Mouse (Mus musculus) testis, adult 2 months (tissue): ENCODE results near the gene Rcl1. TPM values are rescaled to one million over a fixed set of nuclear protein-coding genes. Genes with fewer than 3 reads are reported as not detected.

Experiments
- H3K27ac ChIP-seq: fragments of 200-500 bp; 2 replicates; pipeline ENCODE4 v1.5.1; 2012; ENCODE audit warnings: low read depth, low read length; ENCODE audit not compliant: control insufficient read depth, insufficient read depth
- H3K27me3 ChIP-seq: fragments of 200-500 bp; 2 replicates; pipeline ENCODE4 v1.6.1; 2012; ENCODE audit warnings: mild to moderate bottlenecking, low read length, moderate library complexity; ENCODE audit not compliant: control insufficient read depth, insufficient read depth
- H3K36me3 ChIP-seq: fragments of 200-500 bp; 2 replicates; pipeline ENCODE4 v1.6.1; 2012; ENCODE audit warnings: mild to moderate bottlenecking, low read length; ENCODE audit not compliant: control insufficient read depth, insufficient read depth
- H3K4me1 ChIP-seq: fragments of 200-500 bp; 2 replicates; pipeline ENCODE4 v1.6.1; 2012; ENCODE audit warnings: low read length; ENCODE audit not compliant: control insufficient read depth, insufficient read depth
- H3K4me3 ChIP-seq: fragments of 200-500 bp; 2 replicates; pipeline ENCODE4 v1.5.1; 2012; ENCODE audit warnings: low read depth, mild to moderate bottlenecking, low read length, moderate library complexity, mixed read lengths; ENCODE audit not compliant: control insufficient read depth
- CTCF ChIP-seq: fragments of 200-500 bp; IDR thresholded peaks from 2 replicates; pipeline ENCODE4 v1.5.1; 2012; ENCODE audit warnings: low read depth, mild to moderate bottlenecking, inconsistent platforms, low read length, moderate library complexity; ENCODE audit not compliant: control insufficient read depth, insufficient read depth, insufficient replicate concordance
- POLR2A ChIP-seq: fragments of 200-500 bp; IDR thresholded peaks from 2 replicates; pipeline ENCODE4 v1.6.1; 2012; ENCODE audit warnings: low read depth, mild to moderate bottlenecking, inconsistent platforms, low read length, moderate library complexity; ENCODE audit not compliant: control insufficient read depth
- polyA plus RNA-seq: library from polyadenylated mRNA; depleted of rRNA; stranded (reverse); fragments of >200 nt; gene quantifications from 2 replicates; pipeline ENCODE4 v1.2.3, GENCODE M21; 2012

The Rcl1 gene
- polyA plus RNA-seq, 1 experiment, result 5.8 TPM

- TF ChIP-seq CTCF, result no peak
- no peak for TF ChIP-seq POLR2A
- Histone ChIP-seq H3K27ac (no peak overlapping the region), H3K36me3 (no peaks in the 10 kb centered on the region), H3K4me1 (no peaks in the 10 kb centered on the region), H3K4me3 (no peak overlapping the region), H3K27me3 (no peaks in the 10 kb centered on the region)
Measured at GRCm38 (mm10) chr19:29126347-29127015, 25.3 kb downstream of the Rcl1 start.

DNA sequence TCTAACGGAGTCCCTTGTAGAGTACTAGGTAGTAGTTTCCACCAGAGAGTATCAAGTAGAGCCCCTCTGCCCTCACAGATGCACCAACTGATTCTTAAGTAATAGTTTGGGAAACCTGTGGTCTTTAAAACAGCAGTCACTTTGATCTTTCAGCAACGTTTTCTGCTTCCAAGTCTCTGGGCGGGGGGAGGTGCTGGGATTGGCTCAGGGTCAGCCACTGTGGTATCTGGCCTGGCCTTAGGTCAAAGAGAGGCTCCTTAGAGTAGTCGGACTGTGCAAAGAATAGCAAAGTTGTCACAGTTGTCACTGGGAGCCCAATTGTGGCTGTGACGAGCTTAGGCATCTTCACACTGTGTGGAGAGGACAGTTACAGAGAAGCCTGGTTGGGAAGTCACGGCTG, 26.2 kb downstream of the Rcl1 start:
- Histone ChIP-seq H3K27ac (no peak overlapping the region), H3K4me3 (no peak overlapping the region), H3K27me3 (no peaks in the 10 kb centered on the region), H3K4me1 (no peaks in the 10 kb centered on the region), H3K36me3 (no peaks in the 10 kb centered on the region)
- TF ChIP-seq CTCF, result no peak
- TF ChIP-seq POLR2A, result no peak

DNA sequence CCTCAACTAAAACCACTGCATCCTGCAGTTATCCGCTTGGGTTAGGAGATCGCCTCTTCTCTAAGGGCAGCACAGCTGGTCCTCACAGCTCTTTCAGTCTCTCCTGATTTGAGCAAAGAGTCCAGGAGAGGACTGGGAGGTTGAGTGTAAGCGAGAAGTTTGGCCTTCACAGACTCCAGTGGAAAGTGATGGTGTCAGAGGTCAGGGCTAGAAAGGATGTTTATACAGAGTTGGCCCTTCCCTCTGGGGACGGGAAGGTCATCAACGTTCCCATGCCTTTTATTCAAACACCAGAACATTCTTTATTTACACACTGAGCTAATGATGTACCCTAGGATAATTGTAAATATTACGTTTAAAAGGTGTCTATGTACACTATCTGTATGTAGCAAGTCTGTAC, 27.0 kb downstream of the Rcl1 start:
- Histone ChIP-seq H3K27ac (no peak overlapping the region), H3K27me3 (no peaks in the 10 kb centered on the region), H3K4me3 (no peak overlapping the region), H3K36me3 (no peaks in the 10 kb centered on the region), H3K4me1 (no peaks in the 10 kb centered on the region)
- TF ChIP-seq POLR2A, result no peak
- TF ChIP-seq CTCF, result no peak

GRCm38 (mm10) chr19:29129551-29129950, 28.4 kb downstream of the Rcl1 start:
- no peaks in the 10 kb centered on the region for H3K4me1 ChIP-seq
- H3K27ac ChIP-seq, result no peak overlapping the region
- no peak overlapping the region for H3K4me3 ChIP-seq
- H3K36me3 ChIP-seq, result no peaks in the 10 kb centered on the region
- no peak for TF ChIP-seq CTCF
- TF ChIP-seq POLR2A, result no peak
- no peaks in the 10 kb centered on the region for H3K27me3 ChIP-seq

DNA sequence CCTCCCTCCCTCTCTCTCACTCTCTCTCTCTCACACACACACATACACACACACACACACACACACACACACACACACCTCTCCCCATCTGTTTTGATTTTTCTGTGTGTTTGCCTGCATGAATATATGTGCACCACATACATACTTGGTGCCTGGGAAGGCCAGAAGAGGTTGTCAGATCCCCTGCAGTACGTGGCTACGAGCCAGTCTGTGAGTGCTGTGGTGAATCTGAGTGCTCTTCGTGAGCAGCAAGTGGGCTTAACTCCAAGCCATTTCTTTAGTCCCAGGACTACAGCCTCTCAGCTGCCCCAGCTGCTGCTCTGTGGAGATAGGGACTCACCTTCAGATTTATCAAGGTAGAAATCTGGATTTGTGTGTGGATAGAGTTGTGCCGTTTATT, 30.0 kb downstream of the Rcl1 start:
- Histone ChIP-seq H3K27me3 (no peaks in the 10 kb centered on the region), H3K27ac (no peak overlapping the region), H3K4me1 (no peaks in the 10 kb centered on the region), H3K4me3 (no peak overlapping the region), H3K36me3 (no peaks in the 10 kb centered on the region)
- TF ChIP-seq CTCF (no peak), POLR2A (no peak)

DNA sequence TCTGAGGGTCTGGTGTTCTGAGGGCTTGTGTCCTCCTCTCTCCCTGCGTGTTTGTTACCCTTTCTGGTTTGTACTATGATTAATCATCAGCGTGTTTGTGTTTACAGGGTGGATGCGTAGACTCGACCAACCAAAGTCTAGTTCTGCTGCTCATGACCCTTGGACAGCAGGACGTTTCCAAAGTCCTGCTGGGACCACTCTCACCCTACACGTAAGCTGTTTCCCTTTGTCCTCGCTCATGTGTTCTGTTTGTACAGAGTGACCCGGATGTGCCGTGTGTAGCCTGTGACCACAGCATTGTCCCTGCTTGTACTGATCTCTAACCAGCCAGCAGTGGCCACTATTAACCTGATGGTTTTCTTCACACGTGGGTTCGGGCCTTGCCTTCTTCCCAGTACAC, 33.1 kb downstream of the Rcl1 start:
- H3K27ac ChIP-seq, result no peak overlapping the region
- TF ChIP-seq CTCF (no peak), POLR2A (no peak)
- no peak overlapping the region for H3K4me3 ChIP-seq
- H3K36me3 ChIP-seq, result no peaks in the 10 kb centered on the region
- H3K4me1 ChIP-seq, result no peaks in the 10 kb centered on the region
- H3K27me3 ChIP-seq, result no peaks in the 10 kb centered on the region

GRCm38 (mm10) chr19:29135172-29135736, 34.1 kb downstream of the Rcl1 start:
- Histone ChIP-seq H3K36me3 (no peaks in the 10 kb centered on the region), H3K4me1 (no peaks in the 10 kb centered on the region), H3K27ac (no peak overlapping the region), H3K27me3 (no peaks in the 10 kb centered on the region), H3K4me3 (no peak overlapping the region)
- TF ChIP-seq CTCF (no peak), POLR2A (no peak)
